Mouse (Mus musculus): ENCODE results near the gene Gpr150. TPM values are rescaled to one million over a fixed set of nuclear protein-coding genes. Genes with fewer than 3 reads are reported as not detected.

The Gpr150 gene
- 1.1 and 1.3 TPM in 2 replicates for polyA plus RNA-seq (2015; fragmentation: Nextera tagmentation; extraction: Ambion mirVana)

DNA sequence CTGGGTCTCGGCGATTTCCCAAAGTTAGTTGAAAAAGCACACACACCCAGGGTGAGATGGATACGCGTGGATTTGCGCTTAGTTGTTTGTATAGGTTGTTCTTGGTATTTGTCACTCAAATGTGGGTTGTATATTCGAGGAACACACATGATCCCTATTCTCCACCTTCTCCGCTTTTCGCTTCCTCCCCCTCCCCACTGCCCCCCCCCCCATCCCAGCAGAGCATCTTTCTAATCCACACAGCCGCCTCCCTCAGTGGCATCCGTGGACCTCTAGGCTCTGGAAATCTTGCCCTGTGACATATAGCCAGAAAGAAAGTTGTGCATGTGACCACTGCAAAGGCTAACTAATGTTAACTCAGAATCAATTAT lies at the start of gene Gpr150:
Gene Gpr150 (minus strand): TSS at position 101 of the 371 bp plus-strand sequence.
- peaks cover 15% of the 10 kb centered on the region; the same call in 1 of the 2 replicates for H3K4me1 ChIP-seq (replicated peaks)
- peak within 1 kb of the TSS; percentile 64 for H3K4me3 ChIP-seq (replicated peaks)
- no peaks in the 10 kb centered on the region for H3K9me3 ChIP-seq
- peak within 1 kb of the TSS; percentile 69 for H3K9ac ChIP-seq (replicated peaks)
- peak within 1 kb of the TSS; percentile 99 for H3K4me2 ChIP-seq (replicated peaks)
- no peak; the same call in 1 of the 2 replicates for ATAC-seq
- 0 out of 2 replicates have a peak within 1 kb of the TSS, but pooled peaks have one; percentile 19 for H3K27ac ChIP-seq
- no peaks in the 10 kb centered on the region for H3K36me3 ChIP-seq
- peaks cover 51% of the 10 kb centered on the region for H3K27me3 ChIP-seq
- WGBS = 8% methylated on average over 9 of the region's 10 CpGs

DNA sequence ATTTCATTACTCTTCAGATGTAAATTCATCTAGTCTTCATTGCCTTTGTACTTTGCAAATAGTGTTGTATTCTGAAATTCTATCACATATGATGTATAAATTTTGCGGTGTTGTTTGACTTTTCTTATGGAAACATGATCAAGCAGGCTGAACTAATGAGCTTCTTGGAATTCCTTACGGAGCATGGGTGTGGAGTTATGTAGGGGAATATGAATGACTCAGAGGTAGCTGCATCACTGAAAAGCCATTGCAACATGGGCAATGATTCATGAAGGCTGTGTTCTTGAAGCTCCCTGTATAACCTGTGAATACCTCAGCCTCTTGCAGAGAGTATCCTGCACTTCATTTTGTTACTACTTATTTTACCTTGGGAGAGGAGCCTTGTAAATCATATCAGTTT lies 45.2 kb upstream of the Gpr150 start:
- WGBS = over 99% methylated on average over 2 of the region's 2 CpGs
- H3K4me3 ChIP-seq (replicated peaks) = no peak overlapping the region
- H3K27ac ChIP-seq = no peak overlapping the region
- no peak for ATAC-seq
- H3K36me3 ChIP-seq = peaks cover 11% of the 10 kb centered on the region; the same call in 1 of the 2 replicates
- peaks cover 10% of the 10 kb centered on the region for H3K4me1 ChIP-seq (replicated peaks)
- H3K4me2 ChIP-seq (replicated peaks) = no peak overlapping the region
- no peak overlapping the region for H3K9ac ChIP-seq (replicated peaks)
- no peaks in the 10 kb centered on the region for H3K27me3 ChIP-seq
- H3K9me3 ChIP-seq = no peaks in the 10 kb centered on the region

DNA sequence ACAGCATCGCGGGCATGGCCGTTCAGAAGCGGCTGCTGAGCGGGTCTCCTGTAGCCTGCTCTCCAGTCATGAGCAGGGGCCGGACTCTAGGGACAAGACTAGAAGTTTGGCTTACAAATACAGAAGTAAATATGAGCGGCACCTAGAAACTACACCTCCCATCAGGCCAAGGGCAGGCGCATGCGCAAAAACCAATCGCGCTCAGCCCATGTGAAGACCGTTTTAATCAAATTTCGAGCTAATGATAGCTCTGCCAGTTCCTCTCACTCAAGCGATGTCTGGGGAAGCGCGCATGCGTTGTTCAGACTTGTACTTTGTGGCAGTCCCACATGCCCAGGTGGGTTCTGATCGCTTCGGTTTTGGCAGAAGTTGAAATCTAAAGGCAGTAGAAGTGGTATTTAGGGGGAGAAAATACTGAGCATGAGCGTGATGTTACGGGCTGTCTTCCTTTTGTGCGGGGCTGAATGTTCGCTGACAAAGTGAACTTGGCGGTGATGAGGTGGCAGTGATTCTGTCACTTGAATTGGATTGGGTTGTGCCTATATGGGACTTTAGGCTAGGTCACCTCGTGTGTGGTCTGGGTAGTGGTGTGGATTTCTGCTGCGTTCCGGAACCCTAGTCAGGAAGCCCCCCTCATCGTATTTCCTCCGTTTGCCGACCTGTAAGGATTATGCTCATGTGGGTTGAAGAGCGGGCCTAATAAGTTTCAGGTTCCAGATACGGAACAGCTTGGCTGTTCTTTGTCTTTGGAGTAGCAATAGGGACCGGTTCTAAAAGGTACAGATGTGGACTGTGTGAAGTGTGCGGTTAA lies 41.9 kb upstream of the Gpr150 start, which contains the start of the genes Arsk and Ttc37:
Gene Arsk (minus strand): TSS at position 168 of the 811 bp plus-strand sequence.
Gene Ttc37 (plus strand): TSS at position 242 of the 811 bp plus-strand sequence.
- Histone ChIP-seq H3K36me3 (peaks cover 11% of the 10 kb centered on the region; the same call in 1 of the 2 replicates), H3K4me2 (replicated peaks) (peak within 1 kb of the TSS; percentile 58), H3K4me3 (replicated peaks) (peak within 1 kb of the TSS; percentile 68), H3K9me3 (no peaks in the 10 kb centered on the region), H3K4me1 (replicated peaks) (peaks cover 10% of the 10 kb centered on the region), H3K27me3 (no peaks in the 10 kb centered on the region), H3K9ac (replicated peaks) (peak within 1 kb of the TSS; percentile 69), H3K27ac (peak within 1 kb of the TSS; percentile 73)
- peak; percentile 97 for ATAC-seq
- under 1% methylated on average over 34 of the region's 34 CpGs for WGBS

DNA sequence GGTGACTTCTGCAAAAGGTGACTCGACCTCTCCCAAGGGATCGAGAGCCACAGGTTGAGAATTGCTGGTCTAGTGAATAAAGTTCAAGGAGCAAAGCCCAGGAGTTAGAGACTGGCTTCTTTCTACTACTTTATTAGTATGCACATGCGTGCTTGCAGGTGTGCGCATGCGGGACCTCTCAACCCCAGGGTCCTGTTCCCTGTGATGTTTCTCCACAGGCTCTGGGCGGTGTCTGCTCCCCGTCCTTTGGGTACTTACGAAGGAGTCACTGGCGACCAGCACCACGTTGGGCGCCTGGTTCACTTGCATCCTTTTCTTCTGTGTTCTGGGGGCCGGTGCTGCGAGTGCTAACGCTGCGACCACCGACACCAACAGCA lies 41.3 kb upstream of the Gpr150 start:
- WGBS = 2% methylated on average over 16 of the region's 16 CpGs
- Histone ChIP-seq H3K9me3 (no peaks in the 10 kb centered on the region), H3K9ac (replicated peaks) (peak overlapping the region; percentile 69), H3K4me3 (replicated peaks) (peak overlapping the region; percentile 68), H3K27ac (peak overlapping the region; percentile 73), H3K4me2 (replicated peaks) (peak overlapping the region; percentile 54), H3K27me3 (no peaks in the 10 kb centered on the region), H3K4me1 (replicated peaks) (peaks cover 10% of the 10 kb centered on the region), H3K36me3 (peaks cover 7% of the 10 kb centered on the region; the same call in 1 of the 2 replicates)
- ATAC-seq = peak; percentile 90

DNA sequence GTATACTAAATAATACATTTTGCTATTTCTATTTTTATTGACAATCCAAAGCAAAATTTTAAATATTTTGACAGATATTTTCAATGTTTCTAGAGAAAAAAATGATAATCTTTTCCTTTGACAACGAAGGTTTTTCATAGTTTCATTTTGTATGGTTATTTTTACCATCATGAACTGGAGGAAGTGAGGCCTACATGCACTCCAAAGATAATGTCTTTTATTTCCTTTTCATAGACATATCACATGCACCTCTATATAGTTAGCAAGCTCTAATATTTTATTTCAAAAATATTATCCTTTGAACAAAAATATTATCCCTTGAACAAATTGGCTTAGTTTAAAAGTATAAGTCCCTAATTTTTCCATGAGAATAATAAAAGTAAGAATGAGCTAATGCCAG lies 17.5 kb upstream of the Gpr150 start:
- H3K27ac ChIP-seq = no peak overlapping the region
- H3K4me2 ChIP-seq (replicated peaks) = no peak overlapping the region
- no peak for ATAC-seq
- H3K9me3 ChIP-seq = no peaks in the 10 kb centered on the region
- no peaks in the 10 kb centered on the region for H3K36me3 ChIP-seq
- H3K4me3 ChIP-seq (replicated peaks) = no peak overlapping the region
- WGBS = 84% methylated on average over 1 of the region's 1 CpGs
- H3K4me1 ChIP-seq (replicated peaks) = no peaks in the 10 kb centered on the region
- no peak overlapping the region for H3K9ac ChIP-seq (replicated peaks)
- H3K27me3 ChIP-seq = no peaks in the 10 kb centered on the region

DNA sequence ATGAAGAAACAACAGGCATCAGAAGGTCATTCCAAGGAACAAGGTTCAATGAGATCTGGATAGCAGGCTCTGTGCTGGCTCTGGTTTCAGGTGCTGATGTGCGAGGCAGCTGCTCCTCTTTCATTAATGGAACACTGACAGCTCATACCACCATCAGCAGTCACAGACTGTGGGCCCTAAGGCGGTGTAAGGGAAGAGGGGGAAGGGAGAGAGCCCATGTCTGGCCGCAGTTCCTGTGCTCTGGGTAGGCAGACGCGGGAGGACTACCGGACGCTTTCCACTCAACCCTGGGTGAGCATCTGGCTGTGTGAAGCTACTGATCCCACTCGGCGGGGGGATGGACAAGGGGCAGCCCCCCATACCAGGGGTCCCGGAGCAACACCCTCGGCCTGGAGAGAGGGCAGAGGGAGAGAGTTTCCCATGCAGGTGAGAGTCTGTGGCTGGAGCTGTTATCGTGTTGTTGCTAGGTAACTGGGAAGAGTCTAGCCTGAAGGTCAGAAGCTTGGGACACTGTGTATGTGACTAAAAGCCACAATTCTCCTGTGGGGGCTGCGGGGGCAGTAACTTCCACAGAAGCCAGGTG lies 7.7 kb upstream of the Gpr150 start:
- ATAC-seq = peak; percentile 55; the same call in 1 of the 2 replicates
- 97% methylated on average over 13 of the region's 13 CpGs for WGBS

DNA sequence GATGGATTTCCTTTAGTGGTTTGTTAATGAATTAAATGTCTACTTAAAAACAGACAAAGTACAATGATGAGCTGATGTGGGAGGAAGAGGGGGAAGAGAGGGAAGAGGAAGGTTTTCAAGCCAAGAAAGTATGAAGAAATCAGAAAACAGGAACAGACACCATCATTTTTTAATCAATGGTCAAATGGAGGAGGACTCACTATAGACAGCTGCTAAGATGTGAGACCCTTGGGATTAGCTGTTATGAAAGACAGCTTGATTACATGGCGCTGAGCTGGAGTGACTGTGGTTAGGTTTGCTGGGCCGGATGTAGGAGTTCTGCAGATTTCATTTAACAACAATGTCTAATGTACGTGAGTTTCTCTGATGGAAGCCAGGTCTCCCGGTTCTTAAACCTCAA lies 6.8 kb upstream of the Gpr150 start:
- H3K27ac ChIP-seq = no peak overlapping the region
- H3K4me3 ChIP-seq (replicated peaks) = no peak overlapping the region
- H3K27me3 ChIP-seq = no peaks in the 10 kb centered on the region
- no peak overlapping the region for H3K4me2 ChIP-seq (replicated peaks)
- H3K9ac ChIP-seq (replicated peaks) = no peak overlapping the region
- peaks cover 19% of the 10 kb centered on the region for H3K36me3 ChIP-seq
- no peaks in the 10 kb centered on the region for H3K4me1 ChIP-seq (replicated peaks)
- no peaks in the 10 kb centered on the region for H3K9me3 ChIP-seq
- 93% methylated on average over 4 of the region's 4 CpGs for whole genome bisulfite sequencing
- ATAC-seq = no peak

More for the DNA sequence above, 7.7 kb upstream of the Gpr150 start:
- H3K27ac ChIP-seq = no peak overlapping the region
- H3K4me3 ChIP-seq (replicated peaks) = no peak overlapping the region
- no peaks in the 10 kb centered on the region for H3K4me1 ChIP-seq (replicated peaks)
- H3K27me3 ChIP-seq = no peaks in the 10 kb centered on the region
- H3K4me2 ChIP-seq (replicated peaks) = no peak overlapping the region
- no peak overlapping the region for H3K9ac ChIP-seq (replicated peaks)
- H3K9me3 ChIP-seq = no peaks in the 10 kb centered on the region
- peaks cover 19% of the 10 kb centered on the region for H3K36me3 ChIP-seq

DNA sequence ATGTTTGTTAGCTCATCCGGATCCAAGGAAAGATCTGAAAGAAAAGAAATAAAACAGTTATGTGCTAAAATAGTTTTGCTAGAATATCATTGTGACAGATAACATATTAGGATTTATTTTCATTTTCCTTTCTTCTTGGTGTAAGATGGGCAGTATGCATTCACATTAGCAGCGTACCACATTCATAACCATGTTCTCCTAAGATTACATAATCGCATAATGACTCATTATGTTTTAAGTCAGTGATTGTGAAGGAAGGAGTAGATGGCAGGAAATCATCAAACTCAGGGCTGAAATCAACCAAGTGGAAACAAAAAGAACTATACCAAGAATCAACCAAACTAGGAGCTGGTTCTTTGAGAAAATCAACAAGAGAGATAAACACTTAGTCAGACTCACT lies 5.8 kb upstream of the Gpr150 start:
- no peaks in the 10 kb centered on the region for H3K4me1 ChIP-seq (replicated peaks)
- no peak overlapping the region for H3K4me3 ChIP-seq (replicated peaks)
- no peak overlapping the region for H3K9ac ChIP-seq (replicated peaks)
- H3K9me3 ChIP-seq = no peaks in the 10 kb centered on the region
- H3K4me2 ChIP-seq (replicated peaks) = no peak overlapping the region
- H3K36me3 ChIP-seq = peaks cover 19% of the 10 kb centered on the region
- H3K27ac ChIP-seq = no peak overlapping the region
- no peak for ATAC-seq
- WGBS = 97% methylated on average over 3 of the region's 3 CpGs
- H3K27me3 ChIP-seq = peaks cover 9% of the 10 kb centered on the region

DNA sequence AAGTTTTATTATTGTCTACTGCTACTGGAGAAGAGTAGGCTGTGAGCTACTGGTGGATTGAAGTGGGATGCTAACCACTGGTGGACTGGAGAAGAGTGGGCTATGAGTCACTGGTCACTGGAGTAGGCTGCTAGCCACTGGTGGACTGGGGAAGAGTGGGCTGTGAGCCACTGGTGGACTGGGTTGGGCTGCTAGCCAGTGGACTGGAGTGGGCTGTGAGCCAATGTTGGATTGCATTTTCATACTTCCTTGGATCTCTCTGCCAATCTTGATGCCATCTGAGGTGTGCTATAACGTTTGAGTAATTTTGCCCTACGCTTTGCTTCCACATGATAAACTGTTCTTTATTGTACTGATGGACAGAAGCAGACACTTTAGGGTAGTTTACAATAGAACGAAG lies 5.3 kb upstream of the Gpr150 start:
- 87% methylated on average over 3 of the region's 3 CpGs for WGBS
- ATAC-seq = no peak
- no peak overlapping the region for H3K4me3 ChIP-seq (replicated peaks)
- no peaks in the 10 kb centered on the region for H3K9me3 ChIP-seq
- no peak overlapping the region for H3K9ac ChIP-seq (replicated peaks)
- no peaks in the 10 kb centered on the region for H3K4me1 ChIP-seq (replicated peaks)
- peaks cover 13% of the 10 kb centered on the region for H3K27me3 ChIP-seq
- no peak overlapping the region for H3K4me2 ChIP-seq (replicated peaks)
- peaks cover 19% of the 10 kb centered on the region for H3K36me3 ChIP-seq
- no peak overlapping the region for H3K27ac ChIP-seq

DNA sequence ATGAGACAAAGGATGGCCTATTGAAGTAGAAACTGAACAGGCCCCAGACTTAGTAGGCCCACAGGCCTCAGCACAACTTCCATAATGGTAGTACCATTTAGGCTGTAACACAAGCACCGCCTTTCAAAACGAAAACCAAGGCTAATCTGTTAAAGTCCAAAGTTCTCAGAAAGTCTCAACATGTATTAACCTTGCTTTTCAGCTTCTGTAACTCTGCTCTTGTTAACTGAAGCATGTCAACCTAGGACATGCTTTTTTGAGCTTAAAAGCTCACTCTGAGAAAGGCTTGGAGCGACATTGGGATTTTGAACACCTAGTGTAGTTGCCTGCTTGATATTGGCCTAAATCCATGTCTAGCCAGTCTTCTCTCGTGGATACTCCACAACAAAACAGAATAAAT lies 2.8 kb upstream of the Gpr150 start:
- no peaks in the 10 kb centered on the region for H3K9me3 ChIP-seq
- peaks cover 10% of the 10 kb centered on the region for H3K36me3 ChIP-seq
- 91% methylated on average over 4 of the region's 4 CpGs for WGBS
- H3K4me3 ChIP-seq (replicated peaks) = no peak overlapping the region
- no peak for ATAC-seq
- H3K4me2 ChIP-seq (replicated peaks) = no peak overlapping the region
- peaks cover 34% of the 10 kb centered on the region for H3K27me3 ChIP-seq
- H3K4me1 ChIP-seq (replicated peaks) = peaks cover 15% of the 10 kb centered on the region; the same call in 1 of the 2 replicates
- H3K27ac ChIP-seq = no peak overlapping the region
- no peak overlapping the region for H3K9ac ChIP-seq (replicated peaks)

DNA sequence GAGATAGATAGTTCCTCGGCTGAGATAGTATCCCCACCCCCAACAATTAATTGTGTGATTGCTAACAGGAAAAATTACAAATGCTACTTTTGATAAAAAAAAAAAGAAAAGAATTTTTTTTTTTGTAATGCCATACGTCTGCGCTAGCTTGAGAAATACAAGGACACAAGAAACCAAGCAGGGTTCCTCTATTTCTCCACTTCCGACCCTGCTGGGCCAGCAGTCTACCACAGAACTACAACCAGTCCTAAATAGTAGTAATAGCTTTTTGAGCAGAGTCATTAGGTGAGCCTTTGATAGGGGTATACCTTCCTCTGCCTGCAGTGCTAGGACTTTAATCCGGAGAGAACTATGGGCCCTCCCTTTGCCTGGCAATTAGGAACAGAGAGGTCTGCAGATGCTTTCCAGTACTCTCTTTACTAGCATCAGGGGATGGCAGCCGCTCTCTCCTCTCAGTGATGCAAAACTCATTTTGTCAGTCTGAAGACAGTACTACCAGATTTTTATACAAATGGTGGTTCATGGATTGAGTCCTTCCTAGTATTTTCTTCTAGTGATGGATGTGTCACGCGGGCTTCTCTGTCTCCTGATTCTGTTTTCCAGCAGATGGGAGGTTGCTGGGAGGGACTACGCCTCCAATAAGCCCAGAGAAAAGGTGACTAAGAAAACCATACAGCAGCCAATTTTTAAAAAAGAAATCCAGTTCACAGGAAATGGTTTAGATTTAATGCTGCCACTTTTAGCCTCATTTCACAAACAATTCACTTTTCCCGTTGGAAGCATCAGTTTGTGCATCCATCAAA lies 672 bp upstream of the Gpr150 start:
- no peak overlapping the region for H3K4me3 ChIP-seq (replicated peaks)
- no peak overlapping the region for H3K4me2 ChIP-seq (replicated peaks)
- peaks cover 15% of the 10 kb centered on the region; the same call in 1 of the 2 replicates for H3K4me1 ChIP-seq (replicated peaks)
- peaks cover 4% of the 10 kb centered on the region; the same call in 1 of the 2 replicates for H3K36me3 ChIP-seq
- ATAC-seq = no peak
- no peaks in the 10 kb centered on the region for H3K9me3 ChIP-seq
- H3K27me3 ChIP-seq = peaks cover 51% of the 10 kb centered on the region
- 69% methylated on average over 10 of the region's 10 CpGs for WGBS
- H3K27ac ChIP-seq = no peak overlapping the region
- H3K9ac ChIP-seq (replicated peaks) = no peak overlapping the region

Measured in midbrain, embryonic 13.5 days (tissue).